Mouse (Mus musculus) lung, embryonic 16.5 days (tissue): ENCODE results near the gene Scnn1a. TPM values are rescaled to one million over a fixed set of nuclear protein-coding genes. Genes with fewer than 3 reads are reported as not detected.

ENCODE experiments used
- ATAC-seq: fragments of 200-750 bp; cut with Nextera tagmentation; 2 replicates; pipeline ENCODE4 v1.8.0; 2017; ENCODE audit warnings: low read depth, mild to moderate bottlenecking, moderate library complexity
- H3K27ac ChIP-seq: fragments of 300-500 bp; sonication (generic); 2 replicates; pipeline ENCODE4 v1.5.1; 2014; ENCODE audit warnings: mild to moderate bottlenecking, control low read depth, low read length
- H3K27me3 ChIP-seq: fragments of 300-500 bp; sonication (generic); 2 replicates; pipeline ENCODE4 v1.6.1; 2014; ENCODE audit warnings: low read depth, low read length, mixed read lengths; ENCODE audit not compliant: control insufficient read depth, insufficient read depth
- H3K36me3 ChIP-seq: fragments of 300-500 bp; sonication (generic); 2 replicates; pipeline ENCODE4 v1.6.1; 2014; ENCODE audit warnings: low read length; ENCODE audit not compliant: control insufficient read depth, insufficient read depth
- H3K4me1 ChIP-seq: fragments of 300-500 bp; sonication (generic); replicated peaks from 2 replicates; pipeline ENCODE4 v1.6.1; 2014; ENCODE audit warnings: low read length, mixed read lengths; ENCODE audit not compliant: control insufficient read depth, insufficient read depth
- H3K4me2 ChIP-seq: fragments of 300-500 bp; sonication (generic); 2 replicates; pipeline ENCODE4 v1.6.1; 2014; ENCODE audit warnings: low read depth, low read length, control low read depth
- H3K4me3 ChIP-seq: fragments of 300-500 bp; sonication (generic); 2 replicates; pipeline ENCODE4 v1.5.1; 2014; ENCODE audit warnings: mild to moderate bottlenecking, low read length, control low read depth
- H3K9ac ChIP-seq: fragments of 300-500 bp; sonication (generic); 2 replicates; pipeline ENCODE4 v1.6.1; 2014; ENCODE audit warnings: low read length, control low read depth
- H3K9me3 ChIP-seq: fragments of 300-500 bp; sonication (generic); 2 replicates; pipeline ENCODE4 v1.6.1; 2016; ENCODE audit warnings: low read length; ENCODE audit not compliant: control insufficient read depth
- WGBS: fragments of 180-500 bp; shearing (Covaris S2); extraction: QIAGEN DNeasy Blood & Tissue Kit; methylation state at CpG from one replicate; pipeline ENCODE4 v1.1.7; 2014; 5-methylcytosine and 5-hydroxymethylcytosine counted together
- polyA plus RNA-seq: library from polyadenylated mRNA; unstranded; fragments of >200 nt; fragmentation: Nextera tagmentation; extraction: Ambion mirVana; gene quantifications from 2 replicates; pipeline ENCODE4 v1.2.1, GENCODE M21; 2015

Gene Scnn1a
- polyA plus RNA-seq, 1 experiment from 2014 or later = 9.1 TPM

DNA sequence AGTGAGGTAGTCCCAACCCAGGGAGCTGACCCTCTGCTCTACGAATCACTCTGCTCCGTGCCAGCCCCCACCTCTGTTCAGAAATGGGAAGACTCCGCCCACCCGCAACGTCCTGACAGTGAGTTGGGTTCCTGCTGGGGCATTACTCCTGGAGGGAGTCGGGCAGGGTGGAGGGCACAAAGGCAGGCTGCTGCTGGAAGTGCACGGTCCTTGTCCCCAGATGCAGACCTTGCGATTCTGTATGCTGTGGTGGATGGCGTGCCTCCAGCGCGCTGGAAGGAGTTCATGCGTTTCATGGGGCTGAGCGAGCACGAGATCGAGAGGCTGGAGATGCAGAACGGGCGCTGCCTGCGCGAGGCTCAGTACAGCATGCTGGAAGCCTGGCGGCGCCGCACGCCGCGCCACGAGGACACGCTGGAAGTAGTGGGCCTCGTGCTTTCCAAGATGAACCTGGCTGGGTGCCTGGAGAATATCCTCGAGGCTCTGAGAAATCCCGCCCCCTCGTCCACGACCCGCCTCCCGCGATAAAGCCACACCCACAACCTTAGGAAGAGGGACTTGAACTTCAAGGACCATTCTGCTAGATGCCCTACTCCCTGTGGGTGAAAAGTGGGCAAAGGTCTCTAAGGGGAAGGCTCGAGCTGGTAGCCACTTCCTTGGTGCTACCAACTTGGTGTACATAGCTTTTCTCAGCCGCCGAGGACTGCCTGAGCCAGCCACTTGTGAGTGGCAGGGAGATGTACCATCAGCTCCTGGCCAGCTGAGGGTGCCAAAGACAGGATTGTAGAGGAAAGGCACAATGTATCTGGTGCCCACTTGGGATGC, 41.2 kb downstream of the Scnn1a start:
- WGBS = 42% methylated on average over 38 of the region's 38 CpGs
- H3K27ac ChIP-seq = no peak overlapping the region
- H3K9me3 ChIP-seq = no peaks in the 10 kb centered on the region
- H3K27me3 ChIP-seq = no peaks in the 10 kb centered on the region
- no peak overlapping the region for H3K4me2 ChIP-seq
- 0 out of 2 replicates have a peak, but pooled peaks cover 8% of the 10 kb centered on the region for H3K4me1 ChIP-seq
- no peak overlapping the region for H3K4me3 ChIP-seq
- H3K9ac ChIP-seq = no peak overlapping the region
- H3K36me3 ChIP-seq = peaks cover 44% of the 10 kb centered on the region
- ATAC-seq = peak; percentile 21; the same call in 1 of the 2 replicates

DNA sequence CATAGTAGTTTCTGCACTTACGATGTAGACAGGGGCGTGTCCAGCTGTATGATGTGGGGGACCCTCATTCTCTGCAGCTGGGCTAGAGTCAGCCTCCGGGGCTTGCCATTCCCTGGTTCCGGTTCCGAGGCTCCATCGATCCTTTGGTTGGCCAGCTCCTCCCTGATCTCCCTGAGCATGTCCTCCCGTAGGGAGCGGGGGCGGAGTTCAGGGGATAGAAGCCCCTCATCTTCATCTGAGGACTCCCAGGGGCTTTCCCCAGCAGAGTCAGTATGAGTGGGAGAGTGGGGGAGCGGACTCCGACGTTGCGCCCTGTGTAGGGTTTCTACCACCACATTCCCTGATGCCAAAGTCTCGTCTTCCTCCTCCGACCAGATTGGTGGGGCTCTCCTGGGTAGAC, 42.6 kb downstream of the Scnn1a start:
- no peak overlapping the region for H3K4me2 ChIP-seq
- peaks cover 34% of the 10 kb centered on the region for H3K36me3 ChIP-seq
- H3K9me3 ChIP-seq = no peaks in the 10 kb centered on the region
- H3K27ac ChIP-seq = no peak overlapping the region
- ATAC-seq = no peak
- no peak overlapping the region for H3K4me3 ChIP-seq
- H3K27me3 ChIP-seq = no peaks in the 10 kb centered on the region
- H3K4me1 ChIP-seq = 0 out of 2 replicates have a peak, but pooled peaks cover 8% of the 10 kb centered on the region
- no peak overlapping the region for H3K9ac ChIP-seq
- WGBS = 43% methylated on average over 15 of the region's 15 CpGs

DNA sequence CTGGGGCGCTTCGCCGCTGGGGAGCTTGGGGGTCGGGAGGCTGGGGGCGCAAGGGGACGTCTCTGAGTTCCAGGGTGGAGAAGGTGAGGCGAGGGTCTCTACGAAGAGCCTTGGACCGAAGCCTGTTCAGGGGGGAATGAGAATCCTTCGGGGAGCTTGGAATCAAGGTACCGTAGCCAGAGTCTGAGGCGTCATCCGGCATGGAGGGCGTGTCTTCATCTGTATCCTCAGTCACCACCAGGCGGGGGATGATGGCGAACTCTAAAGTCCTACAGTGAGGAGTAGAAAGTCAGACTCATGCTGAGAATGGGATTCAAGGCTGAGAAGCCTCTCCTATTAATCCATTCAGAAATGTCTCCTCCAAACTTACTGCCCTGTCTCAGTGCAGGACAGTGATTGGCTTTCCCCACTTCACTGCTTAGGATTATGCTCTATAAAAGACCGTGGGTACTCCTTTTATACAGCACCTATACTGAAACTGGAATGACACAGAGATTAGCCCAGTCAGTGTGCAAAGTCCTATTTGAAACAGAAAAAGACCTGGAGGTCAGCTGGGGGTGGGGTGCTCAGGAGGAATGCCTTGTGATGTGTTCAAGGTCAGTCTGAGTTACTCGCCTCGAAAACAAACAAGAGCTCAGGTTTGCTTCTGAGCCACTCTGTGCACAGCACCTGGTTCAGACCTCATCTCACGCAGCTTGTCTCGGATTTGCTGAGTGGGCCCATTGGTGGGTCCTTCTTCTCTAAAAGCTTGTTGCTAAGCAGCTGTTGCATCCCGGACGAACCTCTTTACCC, 43.2 kb downstream of the Scnn1a start:
- no peak for ATAC-seq
- no peak overlapping the region for H3K9ac ChIP-seq
- H3K4me1 ChIP-seq = 0 out of 2 replicates have a peak, but pooled peaks cover 8% of the 10 kb centered on the region

DNA sequence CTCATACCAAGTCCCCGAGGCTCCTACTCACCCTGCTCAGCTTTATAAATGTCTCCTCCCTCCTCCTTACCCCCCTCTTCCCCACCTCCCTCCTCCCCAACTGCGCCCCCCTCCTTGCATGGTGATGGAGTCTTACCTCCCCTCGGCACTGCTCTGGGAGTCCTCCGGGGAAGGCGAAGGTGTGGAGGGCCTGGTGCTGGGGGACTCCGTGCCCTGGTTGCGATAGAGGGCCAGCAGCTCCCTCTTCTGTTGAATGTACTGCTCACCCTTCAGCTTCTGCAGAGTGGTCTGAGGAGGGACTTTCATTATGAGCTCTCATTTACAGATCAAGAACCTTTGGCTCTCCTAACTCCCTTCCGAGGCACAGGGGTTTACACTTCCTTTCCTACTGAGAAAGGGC, 44.0 kb downstream of the Scnn1a start:
- 0 out of 2 replicates have a peak, but pooled peaks cover 8% of the 10 kb centered on the region for H3K4me1 ChIP-seq
- H3K27ac ChIP-seq = no peak overlapping the region
- H3K4me3 ChIP-seq = no peak overlapping the region
- H3K4me2 ChIP-seq = no peak overlapping the region
- ATAC-seq = peak; percentile 27; the same call in 1 of the 2 replicates
- no peak overlapping the region for H3K9ac ChIP-seq
- 13% methylated on average over 8 of the region's 8 CpGs for WGBS
- H3K9me3 ChIP-seq = no peaks in the 10 kb centered on the region
- H3K36me3 ChIP-seq = peaks cover 26% of the 10 kb centered on the region
- no peaks in the 10 kb centered on the region for H3K27me3 ChIP-seq

More for the DNA sequence above, 43.2 kb downstream of the Scnn1a start:
- WGBS = 34% methylated on average over 23 of the region's 23 CpGs
- no peak overlapping the region for H3K4me3 ChIP-seq
- H3K36me3 ChIP-seq = peaks cover 28% of the 10 kb centered on the region
- H3K9me3 ChIP-seq = no peaks in the 10 kb centered on the region
- H3K27me3 ChIP-seq = no peaks in the 10 kb centered on the region
- H3K27ac ChIP-seq = no peak overlapping the region
- no peak overlapping the region for H3K4me2 ChIP-seq

DNA sequence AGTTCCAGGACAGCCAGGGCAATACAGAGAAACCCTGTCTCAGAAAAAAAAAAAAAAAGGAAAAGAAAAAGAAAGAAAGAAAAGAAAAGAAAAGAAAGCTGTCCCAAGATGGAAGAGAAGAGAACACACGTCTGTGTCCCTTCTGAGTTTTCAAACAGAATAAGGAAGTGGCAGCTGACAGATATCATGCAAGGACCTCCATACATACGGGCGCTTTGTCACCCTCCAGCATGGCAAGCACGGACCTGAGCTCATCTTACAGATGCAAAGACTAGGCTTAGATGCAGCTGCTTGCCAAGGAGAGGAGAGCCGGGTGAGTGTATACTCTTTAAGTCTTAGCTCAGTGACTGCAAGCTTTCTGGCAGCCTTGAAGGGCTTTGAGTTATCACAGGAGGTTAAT, 45.1 kb downstream of the Scnn1a start:
- Histone ChIP-seq H3K9me3 (no peaks in the 10 kb centered on the region), H3K9ac (no peak overlapping the region), H3K4me1 (0 out of 2 replicates have a peak, but pooled peaks cover 8% of the 10 kb centered on the region), H3K4me2 (no peak overlapping the region), H3K27ac (no peak overlapping the region), H3K36me3 (peaks cover 15% of the 10 kb centered on the region), H3K4me3 (no peak overlapping the region), H3K27me3 (no peaks in the 10 kb centered on the region)
- WGBS = 75% methylated on average over 5 of the region's 5 CpGs
- no peak for ATAC-seq

DNA sequence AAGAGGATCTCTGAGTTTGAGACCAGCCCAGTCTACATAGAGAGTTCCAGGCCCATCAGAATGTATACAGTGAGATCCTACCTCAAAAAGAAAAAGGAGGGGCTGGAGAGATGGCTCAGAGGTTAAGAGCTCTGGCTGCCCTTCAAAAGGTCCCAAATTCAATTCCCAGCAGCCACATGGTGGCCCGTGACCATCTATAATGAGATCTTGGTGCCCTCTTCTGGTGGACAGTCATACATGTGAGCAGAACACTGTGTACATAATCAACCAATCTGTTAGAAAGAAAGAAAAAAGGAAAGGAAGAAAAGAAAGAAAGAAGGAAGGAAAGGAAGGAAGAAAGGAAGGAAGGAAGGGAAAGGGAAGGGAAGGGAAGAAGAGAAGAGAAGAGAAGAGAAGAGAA, 45.7 kb downstream of the Scnn1a start:
- no peak overlapping the region for H3K27ac ChIP-seq
- no peak overlapping the region for H3K4me2 ChIP-seq
- H3K27me3 ChIP-seq = no peaks in the 10 kb centered on the region
- H3K4me3 ChIP-seq = no peak overlapping the region
- no peaks in the 10 kb centered on the region for H3K9me3 ChIP-seq
- no peak overlapping the region for H3K9ac ChIP-seq
- H3K4me1 ChIP-seq = 0 out of 2 replicates have a peak, but pooled peaks cover 8% of the 10 kb centered on the region
- 83% methylated on average over 1 of the region's 1 CpGs for WGBS
- H3K36me3 ChIP-seq = peaks cover 9% of the 10 kb centered on the region
- ATAC-seq = no peak

DNA sequence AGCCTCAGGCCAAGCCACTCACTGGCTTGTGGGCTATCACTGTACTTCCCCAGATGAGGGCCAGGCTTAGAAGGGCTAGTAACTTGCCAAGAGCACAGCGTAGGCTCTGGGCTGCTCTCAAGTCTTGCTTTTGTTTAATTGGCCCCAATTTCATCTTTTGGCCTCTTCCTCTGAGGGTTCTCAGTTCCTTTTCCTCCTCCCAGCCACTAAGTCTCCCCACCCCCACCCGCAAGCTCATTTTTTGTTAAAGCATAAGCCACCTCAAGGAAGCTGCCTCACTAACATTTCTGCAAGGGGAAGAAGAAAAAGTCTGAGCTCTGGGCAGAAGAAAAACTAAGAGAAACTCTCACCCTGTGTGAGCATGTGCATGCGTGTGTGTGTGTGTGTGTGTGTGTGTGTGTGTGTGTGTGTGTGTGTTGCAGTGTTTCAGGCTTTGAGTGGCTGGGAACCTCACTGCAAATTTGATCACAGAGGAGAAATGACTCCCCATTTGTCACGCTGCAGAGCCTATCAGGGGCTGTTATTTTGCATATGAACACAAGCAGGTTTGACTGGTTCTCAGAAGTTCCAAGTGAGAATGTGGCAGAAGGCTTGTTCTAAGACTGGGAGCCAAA, 47.4 kb downstream of the Scnn1a start:
- no peaks in the 10 kb centered on the region for H3K9me3 ChIP-seq
- no peaks in the 10 kb centered on the region for H3K36me3 ChIP-seq
- no peak overlapping the region for H3K9ac ChIP-seq
- no peak overlapping the region for H3K4me2 ChIP-seq
- H3K27ac ChIP-seq = peak overlapping the region; percentile 67
- peak; percentile 61 for ATAC-seq
- 36% methylated on average over 4 of the region's 4 CpGs for WGBS
- 0 out of 2 replicates have a peak, but pooled peaks cover 5% of the 10 kb centered on the region for H3K4me1 ChIP-seq
- no peaks in the 10 kb centered on the region for H3K27me3 ChIP-seq
- no peak overlapping the region for H3K4me3 ChIP-seq

DNA sequence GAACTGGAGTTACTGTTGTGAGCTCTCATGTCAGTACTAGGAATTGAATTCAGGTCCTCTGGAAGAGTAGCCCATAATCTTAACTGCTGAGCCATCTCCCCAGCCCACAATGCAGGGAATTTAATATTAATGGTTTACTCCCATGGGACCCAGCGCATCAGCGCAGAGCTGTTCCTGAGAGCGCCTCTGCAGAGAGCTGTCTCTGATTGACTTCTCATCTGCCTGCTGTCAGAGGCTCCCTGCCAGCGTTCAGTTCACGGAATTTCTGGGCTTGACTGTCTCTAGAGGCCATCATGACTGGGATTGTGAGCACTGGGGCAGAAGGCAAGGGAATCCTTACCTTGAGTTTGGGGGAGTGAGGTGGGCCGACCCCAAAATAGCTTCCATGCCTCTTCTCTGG, 56.6 kb downstream of the Scnn1a start:
- Histone ChIP-seq H3K9me3 (no peaks in the 10 kb centered on the region), H3K9ac (no peak overlapping the region), H3K27me3 (peaks cover 30% of the 10 kb centered on the region), H3K4me2 (no peak overlapping the region), H3K4me3 (no peak overlapping the region), H3K27ac (no peak overlapping the region), H3K36me3 (no peaks in the 10 kb centered on the region), H3K4me1 (peaks cover 18% of the 10 kb centered on the region)
- 56% methylated on average over 6 of the region's 6 CpGs for WGBS
- ATAC-seq = no peak
